Mouse (Mus musculus) adrenal gland, postnatal 25 days (tissue): ENCODE measurements around the gene Bmf. TPM values are rescaled to one million over a fixed set of nuclear protein-coding genes. Genes with fewer than 3 reads are reported as not detected.

Source experiments
- DNase-seq: peaks from one replicate; pipeline ENCODE4 v3.0.0; 2021; ENCODE audit warnings: mixed read lengths
- total RNA-seq: library from RNA; stranded (reverse); gene quantifications from 2 replicates; pipeline ENCODE4 v1.2.3, GENCODE M21; 2021

Gene Bmf
- total RNA-seq, 1 experiment from 2014 or later = 24.0 TPM

GRCm38 (mm10) chr2:118479550-118479909, 70.0 kb downstream of the Bmf start, which contains the start of gene Srp14:
Srp14 (minus strand) TSS chr2:118479711.
- DNase-seq = peak; percentile 94

- DNase-seq = no peak
Observed at GRCm38 (mm10) chr2:118478833-118479549, 70.5 kb downstream of the Bmf start.

Other genes with a start within 250 kb of the Bmf start
- 2.4 and 3.0 TPM in 2 replicates for gene Gpr176, start 176.3 kb downstream of the Bmf start, total RNA-seq
- 24.3 and 25.7 TPM in 2 replicates for gene Eif2ak4, start 161.1 kb downstream of the Bmf start, total RNA-seq
- gene Srp14, start 70.0 kb downstream of the Bmf start, total RNA-seq = 206 and 213 TPM in 2 replicates
- 10.6 and 12.8 TPM in 2 replicates for gene Bub1b, start 48.5 kb upstream of the Bmf start, total RNA-seq
- gene Pak6, start 113.6 kb upstream of the Bmf start, total RNA-seq = 22.6 and 23.1 TPM in 2 replicates
- 0.27 and 0.67 TPM in 2 replicates for gene Ankrd63, start 154.3 kb upstream of the Bmf start, total RNA-seq
- 0.76 and 2.1 TPM in 2 replicates for gene Plcb2, start 178.8 kb upstream of the Bmf start, total RNA-seq
- gene Inafm2, start 196.1 kb upstream of the Bmf start, total RNA-seq = 33.9 and 37.3 TPM in 2 replicates
- gene Ccdc9b, start 213.0 kb upstream of the Bmf start, total RNA-seq = 6.1 and 8.1 TPM in 2 replicates
- not detected in 2 replicates for gene Phgr1, start 223.1 kb upstream of the Bmf start, total RNA-seq
- gene Disp2, start 230.0 kb upstream of the Bmf start, total RNA-seq = 23.0 and 37.8 TPM in 2 replicates